Mouse (Mus musculus) adrenal gland, adult (tissue): ENCODE measurements around the gene Zfp704.
"Not testable (repeated sequence)": the region's sequence is repeated elsewhere in the genome, so short reads cannot be mapped to it uniquely, and the experiment has no call there.

Experiments used
- DNase-seq, 2 experiments: peaks; one replicate each; pipeline ENCODE4 v3.0.0; 2022 to 2023; ENCODE audit warnings: low spot score in 1 of 2; ENCODE audit not compliant: inconsistent age in 2 of 2

Zfp704 gene

DNA sequence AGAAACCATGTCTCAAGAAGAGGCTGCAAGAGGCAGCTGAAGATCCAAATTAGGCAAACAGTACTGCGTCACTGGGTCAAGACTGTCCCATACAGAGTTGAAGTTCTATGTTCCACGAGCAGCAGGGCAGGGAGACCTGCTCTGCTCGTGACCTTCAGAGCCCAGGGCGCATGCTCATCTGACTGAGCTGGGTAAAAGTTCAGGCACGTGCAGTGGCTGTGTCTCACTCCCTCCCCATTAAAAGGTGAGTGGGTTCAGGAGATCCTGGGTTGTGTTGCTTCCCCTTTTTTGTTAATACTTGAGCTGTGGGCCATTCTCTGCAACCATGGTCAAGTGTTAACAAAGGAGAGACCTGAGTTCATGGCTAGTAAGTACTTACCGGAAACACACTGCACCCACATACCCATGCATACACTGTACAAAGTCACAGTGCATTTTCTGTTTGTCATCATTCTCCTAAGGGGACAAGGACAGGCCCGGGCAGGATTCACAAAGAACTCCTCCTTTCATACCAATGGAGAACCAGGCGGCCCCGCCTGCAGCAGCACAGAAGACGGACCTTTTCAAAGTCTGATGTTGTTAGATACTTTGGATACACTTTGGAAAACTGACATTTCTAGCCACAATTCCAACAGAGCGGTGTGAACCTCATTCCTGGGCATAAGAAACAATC lies 10.0 kb downstream of the Zfp704 start:
- DNase-seq: peak in 1 of 2 experiments; percentile 40

DNA sequence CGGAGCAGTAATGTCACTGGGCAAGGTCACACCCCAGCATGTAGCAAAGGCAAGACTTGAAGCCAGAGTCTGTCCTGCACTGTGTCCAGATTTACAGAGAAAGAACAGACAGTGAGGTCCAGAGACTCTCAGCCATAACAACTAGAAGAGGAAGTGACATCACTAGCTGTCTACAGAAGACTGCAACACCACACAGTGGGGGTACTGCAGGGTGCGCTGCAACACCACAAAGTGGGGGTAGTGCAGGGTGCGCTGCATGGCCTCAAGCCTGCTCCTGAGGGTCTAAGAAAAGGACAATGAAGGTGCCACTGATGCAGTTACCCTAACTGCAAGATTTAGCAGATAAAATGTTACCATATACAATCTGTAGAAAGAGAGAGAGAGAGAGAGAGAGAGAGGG lies 11.8 kb downstream of the Zfp704 start:
- DNase-seq: no peak

DNA sequence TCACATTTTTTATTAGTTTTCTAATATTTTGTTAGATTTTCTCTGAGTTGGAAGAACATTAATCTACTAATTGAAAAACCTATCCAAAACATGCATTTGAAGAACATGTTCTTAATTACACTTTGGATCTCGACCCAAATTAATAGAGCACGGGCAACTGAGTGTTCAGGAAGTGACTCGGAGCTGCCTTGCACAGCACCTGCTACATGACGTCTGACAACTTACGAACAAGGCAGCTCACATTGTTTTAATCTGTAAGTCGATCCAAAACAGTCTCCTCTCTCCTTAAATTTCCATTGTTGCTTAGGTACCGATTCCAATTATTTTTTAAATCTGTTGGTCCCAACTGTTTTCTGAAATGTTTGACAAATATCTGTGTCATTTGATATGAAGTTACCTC lies 15.4 kb downstream of the Zfp704 start:
- DNase-seq: no peak

DNA sequence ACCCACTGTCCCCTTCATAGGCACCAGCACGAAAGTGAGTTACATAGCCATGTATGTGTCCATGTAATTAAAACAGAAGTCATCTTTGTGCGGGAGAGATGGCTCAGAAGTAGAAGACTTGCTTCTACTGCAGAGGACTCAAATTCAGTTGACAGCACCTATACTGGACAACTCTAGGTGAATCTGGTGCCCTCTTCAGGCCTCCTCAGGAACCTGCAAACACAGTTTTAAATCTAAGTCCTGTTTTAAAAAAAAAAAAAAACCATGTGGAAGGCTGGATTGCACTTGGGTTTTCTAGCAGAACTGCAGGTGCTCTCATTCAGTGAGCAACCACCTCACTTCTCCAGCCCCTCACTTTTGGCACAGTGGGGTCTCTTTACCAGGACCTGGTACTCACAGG lies 16.1 kb downstream of the Zfp704 start:
- peak in 1 of 2 experiments; percentile 70 for DNase-seq

DNA sequence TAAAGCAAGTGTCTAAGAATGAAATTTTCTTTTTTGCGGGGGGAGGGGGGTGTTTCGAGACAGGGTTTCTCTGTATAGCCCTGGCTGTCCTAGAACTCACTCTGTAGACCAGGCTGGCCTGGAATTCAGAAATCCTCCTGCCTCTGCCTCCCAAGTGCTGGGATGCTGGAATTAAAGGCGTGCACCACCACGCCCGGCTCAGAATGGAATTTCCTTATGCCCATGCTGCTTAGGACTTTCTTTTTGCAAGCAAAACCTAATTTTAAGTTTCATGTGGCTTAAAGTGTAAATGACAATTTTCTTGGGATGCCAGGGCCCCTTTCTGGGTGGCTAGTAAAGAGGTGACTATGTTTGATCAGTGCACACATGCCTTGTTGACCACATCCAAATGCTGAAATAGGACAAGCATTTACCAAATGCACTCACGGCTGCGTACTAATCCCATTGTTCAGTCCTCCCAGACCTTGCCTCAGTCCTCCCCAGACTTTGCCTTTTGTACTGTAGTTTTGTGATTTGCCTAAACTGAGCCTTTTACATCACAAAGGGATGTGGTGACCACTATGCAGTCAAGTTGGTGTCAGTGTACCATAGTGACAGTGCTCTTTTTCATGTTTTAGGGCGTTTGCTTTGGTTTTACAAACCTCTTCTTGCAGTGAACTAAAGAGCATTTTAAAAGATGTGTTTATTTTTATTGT lies 18.3 kb downstream of the Zfp704 start:
- DNase-seq: no peak

DNA sequence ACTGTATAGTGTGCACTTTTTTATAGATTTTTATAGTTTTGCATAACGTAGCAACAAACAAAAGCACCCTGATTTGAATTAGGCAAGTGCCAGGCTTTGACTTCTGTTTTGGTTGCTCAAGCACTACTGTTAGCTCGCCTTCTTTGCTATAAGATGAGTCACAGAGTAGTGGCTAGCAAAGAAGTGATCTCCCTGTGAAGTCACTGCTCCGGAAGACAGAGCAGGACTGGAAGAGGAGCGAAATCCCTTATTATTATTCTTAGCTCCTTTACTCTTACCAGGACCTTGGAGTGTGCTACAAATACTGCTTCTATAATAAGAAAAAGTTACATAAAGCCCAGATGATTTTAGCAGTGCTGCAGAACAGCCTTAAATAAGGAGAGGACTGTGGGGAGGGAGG lies 21.2 kb downstream of the Zfp704 start:
- DNase-seq: no peak

DNA sequence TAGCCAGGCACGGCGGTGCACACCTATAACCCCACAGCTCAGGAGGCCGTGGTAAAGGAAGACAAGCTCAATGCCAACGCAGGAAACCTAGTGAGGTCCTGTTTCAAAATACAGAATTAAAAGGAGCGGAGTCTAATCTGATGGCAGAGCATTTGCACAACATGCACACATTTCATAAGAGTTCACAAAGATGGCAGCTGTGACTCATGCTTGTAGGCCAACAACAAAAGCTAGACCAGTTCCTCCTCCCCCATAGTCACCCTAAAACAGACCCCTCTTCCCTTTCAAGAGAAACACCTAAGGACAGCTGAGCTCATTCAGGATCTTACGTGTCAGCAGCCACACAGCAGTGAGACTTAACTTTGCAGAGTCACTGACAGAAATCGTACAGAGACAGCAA lies 22.6 kb downstream of the Zfp704 start:
- no peak for DNase-seq

DNA sequence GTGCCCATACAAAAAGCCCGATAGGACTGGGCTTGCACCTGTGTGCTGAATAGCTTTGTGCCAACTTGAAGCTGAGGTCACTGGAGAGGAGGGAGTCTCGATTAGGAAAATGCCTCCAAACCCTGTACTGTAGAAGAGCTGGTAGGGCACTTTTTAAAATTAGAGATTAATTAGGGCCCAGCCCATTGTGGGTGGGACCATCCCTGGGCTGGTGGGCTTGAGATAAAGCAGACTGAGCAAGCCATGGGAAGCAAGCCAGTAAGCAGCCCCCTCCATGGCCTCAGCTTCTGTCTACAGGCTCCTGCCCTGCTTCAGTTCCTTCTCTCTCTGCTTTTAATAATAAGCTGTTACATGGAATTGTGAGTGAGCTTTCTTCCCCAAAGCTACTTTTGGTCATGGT lies 26.4 kb downstream of the Zfp704 start:
- DNase-seq: no peak

DNA sequence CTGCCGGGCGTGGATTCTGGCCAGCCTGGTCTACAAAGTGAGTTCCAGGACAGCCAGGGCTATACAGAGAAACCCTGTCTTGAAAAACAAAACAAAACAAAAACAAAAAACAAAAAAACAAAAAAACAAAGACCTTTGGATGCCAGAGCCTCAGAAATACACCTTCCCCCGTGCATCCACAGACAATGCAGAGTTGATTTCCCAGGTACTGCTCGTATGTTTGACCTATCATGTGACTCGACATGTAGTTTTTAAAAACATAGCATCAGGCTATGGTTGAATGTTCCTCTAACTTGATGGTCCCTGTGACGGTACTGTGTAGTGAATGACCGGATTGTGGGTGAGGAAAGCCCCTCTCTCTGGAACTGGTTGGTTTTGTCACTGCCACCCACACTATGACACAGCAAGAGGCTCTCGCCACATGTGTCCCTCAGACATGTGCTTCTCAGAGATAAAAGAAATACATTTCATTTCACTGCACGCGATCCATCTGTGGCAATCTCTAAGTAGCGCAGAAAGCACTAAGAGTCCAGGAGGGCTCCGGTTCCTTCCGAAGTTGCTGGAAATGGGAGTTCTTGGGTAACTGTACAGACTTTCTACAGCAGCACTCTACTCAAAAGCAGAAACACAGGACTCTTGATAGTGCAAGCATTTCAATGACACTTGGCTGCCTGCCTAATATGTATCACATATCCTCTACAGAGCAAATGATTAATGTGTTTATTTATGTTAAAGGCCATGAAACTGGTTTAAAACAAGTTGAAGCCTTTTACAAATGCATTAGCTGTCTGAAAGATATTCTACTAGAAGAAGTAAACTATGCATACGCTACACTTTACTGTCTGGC lies 28.7 kb downstream of the Zfp704 start:
- DNase-seq: peak in 1 of 2 experiments; percentile 43

DNA sequence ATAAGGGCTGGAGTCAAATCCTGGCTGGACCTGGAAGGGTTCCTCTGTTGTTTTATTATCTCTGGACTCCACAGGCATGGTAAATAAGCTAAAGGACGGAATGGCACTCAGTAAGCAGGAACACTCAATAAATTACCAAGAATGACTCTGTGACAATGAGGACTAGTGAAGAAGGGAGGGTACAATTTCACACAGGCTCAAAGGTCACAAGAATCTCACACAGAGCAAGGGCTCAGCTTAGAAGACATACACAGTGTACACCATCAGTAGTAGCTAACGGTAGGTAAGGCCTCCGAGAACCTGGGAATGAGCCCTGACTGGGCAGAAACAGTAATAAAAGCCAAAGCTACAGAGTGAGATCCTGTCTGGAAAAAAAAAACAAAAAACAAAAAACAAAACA lies 29.8 kb downstream of the Zfp704 start:
- no peak for DNase-seq

DNA sequence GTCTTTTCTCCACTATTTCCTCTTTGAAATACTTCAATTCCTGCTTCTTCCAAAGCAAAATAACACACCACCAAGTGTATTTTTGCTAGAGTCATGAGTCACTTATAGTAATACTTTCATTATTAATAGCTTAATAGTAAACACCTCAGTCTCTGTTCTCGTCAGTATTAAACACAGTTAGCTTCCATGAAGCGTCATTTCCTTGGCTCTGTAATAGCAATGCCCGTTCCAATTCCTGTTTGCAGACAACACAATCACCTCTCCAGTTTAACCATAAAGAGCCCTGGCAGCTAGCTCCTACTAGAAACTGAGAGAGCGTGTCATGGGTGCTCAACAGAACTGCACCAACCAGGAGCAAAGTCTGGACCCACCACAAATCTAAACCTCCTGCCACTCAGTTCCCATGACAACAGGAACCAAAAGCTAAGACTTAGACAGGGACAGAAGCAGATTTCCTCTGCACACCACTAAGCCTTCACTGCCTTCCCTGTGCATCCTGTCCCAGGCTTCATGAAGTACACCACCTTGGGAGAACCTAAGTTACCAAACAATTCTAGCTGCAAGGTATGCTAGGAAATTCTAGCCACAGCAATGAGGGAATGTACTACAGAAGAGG lies 30.7 kb downstream of the Zfp704 start:
- no peak for DNase-seq

DNA sequence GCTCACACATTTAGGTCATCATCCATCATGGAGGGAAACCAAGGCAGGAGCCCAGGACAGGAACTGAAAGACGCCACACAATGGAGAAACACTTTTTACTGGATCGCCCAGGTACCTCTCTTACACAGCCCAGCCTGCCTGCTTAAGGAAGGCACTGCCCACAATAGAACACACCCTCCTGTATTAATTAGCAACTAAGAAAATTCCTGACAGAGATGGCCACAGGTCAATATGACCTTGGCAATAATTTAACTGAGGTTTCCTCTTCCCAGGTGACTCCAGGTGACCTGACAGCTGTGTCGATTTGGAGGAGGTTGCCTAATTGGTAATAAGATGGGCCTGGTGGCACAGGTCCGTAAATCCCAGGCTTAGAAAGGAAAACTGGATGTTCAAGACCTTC lies 33.0 kb downstream of the Zfp704 start:
- no peak for DNase-seq

DNA sequence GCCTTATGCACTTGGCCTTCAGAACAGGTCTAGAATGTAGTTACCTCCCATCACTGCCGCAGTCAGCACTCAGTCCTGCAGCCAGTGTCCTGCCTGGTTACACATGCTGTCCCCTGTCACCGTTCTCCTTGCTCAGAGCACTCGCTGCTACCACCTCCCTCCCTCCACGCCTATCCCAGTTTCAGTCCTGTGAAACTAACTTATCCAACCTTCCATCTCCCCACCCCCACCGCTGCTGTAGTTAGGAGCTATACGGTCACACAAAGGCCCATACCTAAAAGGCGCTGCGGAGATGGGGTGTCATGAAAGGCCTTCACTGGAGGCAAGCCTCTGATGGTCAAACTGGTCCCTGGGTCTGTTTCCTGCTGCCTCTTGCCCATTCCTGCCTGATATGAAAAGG lies 35.6 kb downstream of the Zfp704 start:
- peak in 1 of 2 experiments; percentile 45 for DNase-seq

DNA sequence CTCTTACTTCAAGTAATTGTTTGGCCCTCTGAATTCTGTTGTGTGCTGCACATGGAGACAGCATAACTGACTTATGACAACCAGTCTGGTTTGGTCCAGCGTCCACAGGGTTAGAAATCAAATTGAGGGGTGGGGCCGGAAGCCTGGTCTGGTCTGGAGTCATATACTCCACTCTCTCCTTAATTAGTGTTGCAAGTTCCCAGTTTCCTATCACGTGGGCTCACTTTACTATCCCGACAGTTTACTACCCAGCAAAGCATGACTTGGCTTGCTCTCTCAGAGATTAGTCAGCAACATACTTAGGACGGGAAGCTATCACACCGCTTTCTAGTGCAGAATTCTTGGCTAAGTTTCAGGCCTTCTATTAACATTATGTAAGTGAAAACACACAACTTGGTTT lies 36.3 kb downstream of the Zfp704 start:
- DNase-seq: peak; percentile 47 to 81

DNA sequence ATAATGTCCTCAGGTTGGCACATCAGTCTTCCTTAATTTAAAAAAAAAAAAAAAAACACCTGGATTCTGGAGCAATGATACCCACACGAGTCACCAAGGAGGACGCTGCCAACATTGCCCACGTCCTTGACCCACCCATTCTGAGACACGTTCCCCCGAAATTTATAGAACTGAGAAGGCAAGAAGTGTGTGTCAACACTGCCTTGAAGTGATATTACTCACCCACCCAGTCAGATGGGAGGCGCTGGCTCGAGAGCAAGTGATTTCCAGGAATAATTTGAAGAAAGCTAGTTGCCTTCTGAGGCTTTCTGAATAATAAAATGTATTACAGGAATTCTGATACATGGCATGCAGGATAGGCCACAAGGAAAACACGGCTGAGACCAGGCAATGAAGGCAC lies 37.6 kb downstream of the Zfp704 start:
- peak; percentile 43 to 85 for DNase-seq

DNA sequence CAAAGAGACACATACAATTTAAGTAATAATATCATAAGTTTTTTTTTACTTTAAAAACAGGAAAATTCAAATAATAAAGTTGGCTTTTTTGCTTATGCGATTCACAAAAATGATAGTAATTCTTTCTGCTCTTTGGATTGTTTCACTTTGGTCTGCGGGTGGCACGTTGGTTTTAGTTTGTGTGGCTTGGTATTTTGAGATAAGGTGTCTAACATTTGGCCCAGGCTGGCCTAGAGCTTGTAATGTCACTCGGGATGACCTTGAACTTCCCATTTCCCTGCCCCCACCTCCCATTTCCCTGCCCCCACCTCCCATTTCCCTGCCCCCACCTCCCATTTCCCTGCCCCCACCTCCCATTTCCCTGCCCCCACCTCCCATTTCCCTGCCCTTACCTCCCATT lies 39.1 kb downstream of the Zfp704 start:
- DNase-seq: no peak

DNA sequence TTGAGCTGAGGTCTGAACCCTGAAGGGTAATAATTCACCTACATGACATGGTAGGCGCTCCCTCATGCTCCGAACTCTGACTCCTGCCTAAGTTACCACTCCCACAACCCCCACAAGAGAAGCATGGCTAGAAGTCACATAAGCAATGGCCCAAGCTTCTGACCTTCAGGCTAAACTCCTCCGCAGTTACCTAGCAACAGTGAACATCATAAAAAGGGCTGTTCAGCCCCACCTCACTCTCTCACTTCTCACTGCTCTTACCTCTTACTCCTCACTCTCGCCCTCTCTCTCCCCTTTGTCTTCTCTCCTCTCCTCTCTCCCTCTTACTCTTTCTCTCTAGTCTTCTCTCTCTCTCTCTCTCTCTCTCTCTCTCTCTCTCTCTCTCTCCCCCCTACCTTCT lies 40.2 kb downstream of the Zfp704 start:
- not testable (repeated sequence) for DNase-seq

DNA sequence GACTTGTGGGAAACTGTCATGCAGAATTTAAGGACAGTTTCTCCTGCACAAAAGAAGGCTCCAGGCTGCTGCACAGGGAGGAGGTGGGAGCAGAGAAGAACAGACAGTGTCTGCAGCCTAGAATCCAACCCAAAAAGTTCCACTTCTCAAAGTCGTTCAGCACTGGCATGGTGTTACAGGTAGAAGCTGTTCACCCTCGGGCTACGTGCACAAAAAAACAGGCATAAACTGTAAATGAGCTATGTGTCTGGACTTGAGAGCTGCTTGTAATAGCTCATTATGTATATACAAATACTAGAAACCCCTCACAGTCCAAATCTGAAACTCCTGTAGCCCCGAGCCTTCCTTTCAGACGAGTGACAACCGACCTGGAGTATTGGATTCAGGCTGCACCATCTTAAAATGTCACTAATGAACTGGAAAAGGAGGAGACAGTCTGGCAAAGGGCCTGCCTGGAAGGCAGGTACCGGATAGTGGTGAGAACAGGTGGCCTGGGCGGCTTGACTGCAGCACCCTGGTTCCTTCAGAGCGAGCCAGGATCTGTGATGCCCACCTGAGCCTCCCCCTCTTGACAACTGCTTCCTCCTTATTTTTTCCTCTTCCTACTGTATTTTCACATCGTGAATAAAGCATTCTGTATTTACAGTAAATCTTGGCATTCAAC lies 41.2 kb downstream of the Zfp704 start:
- no peak for DNase-seq

DNA sequence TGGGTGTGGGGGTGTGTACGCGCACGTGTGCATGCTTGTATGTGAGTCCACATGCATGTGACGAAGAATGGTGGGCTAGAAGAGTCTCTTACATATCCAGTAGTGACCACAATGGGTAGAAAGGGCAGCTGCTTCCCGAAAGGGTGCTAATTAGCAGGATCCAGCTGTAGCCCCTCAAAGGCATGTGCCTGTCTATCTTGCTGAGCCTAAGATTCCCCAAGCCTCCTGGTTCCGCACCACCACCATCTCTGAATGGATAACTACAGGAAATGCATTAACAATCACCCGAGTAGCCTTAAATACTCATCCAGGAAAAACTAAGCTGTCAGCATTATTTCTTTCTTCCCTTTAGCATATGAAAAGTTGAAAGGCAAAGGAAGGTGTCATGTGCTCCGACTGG lies 41.9 kb downstream of the Zfp704 start:
- DNase-seq: no peak

DNA sequence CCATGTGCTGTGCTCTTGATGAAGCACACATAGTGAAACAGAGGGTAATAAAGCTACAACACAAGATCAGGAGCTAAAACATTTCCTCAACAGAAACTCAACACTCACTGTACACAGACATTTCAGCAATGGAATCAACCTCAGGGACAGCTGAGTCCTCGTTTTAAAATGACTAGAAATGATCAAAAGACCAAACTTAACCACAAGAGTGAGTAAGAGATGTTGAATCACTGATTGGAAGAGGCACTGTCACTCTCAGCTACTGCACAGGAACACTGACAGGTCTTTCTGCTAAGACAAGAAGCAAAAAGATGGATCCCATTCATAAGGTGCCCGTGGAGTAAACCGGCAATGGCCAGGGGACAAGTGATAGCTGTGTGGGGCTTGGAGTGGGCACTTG lies 43.1 kb downstream of the Zfp704 start:
- no peak for DNase-seq

DNA sequence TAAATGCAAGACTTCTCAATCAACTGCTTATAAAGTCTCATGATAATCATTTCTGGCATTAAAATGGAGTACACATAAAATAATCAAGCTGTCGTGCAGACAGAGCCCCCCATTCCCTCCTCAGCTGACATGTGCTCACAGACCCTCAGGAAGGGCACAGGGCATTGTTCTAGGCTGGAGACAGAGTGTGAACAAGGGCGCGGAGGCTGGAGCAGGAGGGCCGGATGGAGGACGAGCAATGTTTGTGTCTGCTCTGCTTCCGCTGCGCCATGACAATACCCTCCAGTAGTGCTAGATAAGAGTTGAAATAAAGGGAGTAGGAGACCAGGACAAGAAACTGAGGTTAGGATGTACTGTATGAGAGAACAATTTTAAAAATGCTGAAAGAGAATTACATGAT lies 46.3 kb downstream of the Zfp704 start:
- DNase-seq: no peak
